Mouse (Mus musculus): ENCODE results near the gene Zbtb17. TPM values are rescaled to one million over a fixed set of nuclear protein-coding genes. Genes with fewer than 3 reads are reported as not detected.

The Zbtb17 gene
- polyA plus RNA-seq, 1 experiment from 2014 or later: 36.4 TPM

DNA sequence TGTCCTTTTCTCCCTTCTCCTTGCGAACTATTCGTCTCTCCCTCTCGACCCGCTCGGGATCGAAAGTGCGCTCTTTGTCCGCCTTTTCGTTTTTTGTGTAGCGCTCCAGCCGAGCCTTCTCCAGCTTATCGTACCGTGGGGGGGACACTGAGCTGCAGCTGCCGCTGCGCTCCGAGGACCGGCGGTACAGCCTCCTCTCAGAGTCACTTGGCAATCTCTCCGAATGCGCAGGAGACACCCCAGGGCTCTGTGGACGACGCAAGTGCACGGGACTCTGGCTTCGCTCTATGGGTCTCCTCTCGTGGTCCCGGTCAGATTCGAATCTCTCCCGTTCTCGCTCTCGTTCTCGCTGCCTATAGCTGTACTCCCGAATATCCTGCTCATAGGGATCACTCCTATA, 34.3 kb downstream of the Zbtb17 start:
- ATAC-seq (ENCODE audit: borderline replicate concordance, extremely low read depth, low FRiP score, low TSS enrichment): no peak
- no peaks in the 10 kb centered on the region for H3K27me3 ChIP-seq
- no peak overlapping the region for H3K4me2 ChIP-seq
- H3K4me3 ChIP-seq: no peak overlapping the region
- 93% methylated on average over 32 of the region's 32 CpGs for WGBS
- 0 out of 2 replicates have a peak, but pooled peaks cover 3% of the 10 kb centered on the region for H3K4me1 ChIP-seq
- peaks cover 95% of the 10 kb centered on the region for H3K36me3 ChIP-seq
- no peaks in the 10 kb centered on the region for H3K9me3 ChIP-seq
- H3K9ac ChIP-seq: no peak overlapping the region
- H3K27ac ChIP-seq: peak overlapping the region; percentile 78

DNA sequence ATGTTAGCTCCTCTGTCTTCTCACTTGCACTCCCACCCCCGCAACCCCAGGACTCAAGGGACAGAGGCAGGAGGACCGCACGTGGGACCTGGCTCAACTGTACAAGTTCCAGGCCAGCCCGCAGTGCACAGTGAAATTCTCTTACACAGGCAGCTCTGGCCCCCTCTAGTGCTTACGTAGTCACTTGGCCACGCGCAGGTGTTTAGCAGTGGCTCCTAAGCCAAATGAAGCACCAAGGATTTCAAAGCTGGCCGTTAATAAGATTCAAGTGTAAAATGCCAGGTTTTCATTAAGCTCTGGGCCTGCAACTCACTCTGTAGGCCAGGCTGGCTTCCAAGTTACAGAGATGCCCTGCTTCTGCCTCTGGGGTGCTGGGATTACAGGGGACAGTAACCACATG, 35.0 kb downstream of the Zbtb17 start:
- WGBS: 92% methylated on average over 8 of the region's 8 CpGs
- no peaks in the 10 kb centered on the region for H3K27me3 ChIP-seq
- H3K27ac ChIP-seq: no peak overlapping the region
- H3K36me3 ChIP-seq: peaks cover 95% of the 10 kb centered on the region
- H3K4me3 ChIP-seq: no peak overlapping the region
- H3K4me2 ChIP-seq: no peak overlapping the region
- ATAC-seq (ENCODE audit: borderline replicate concordance, extremely low read depth, low FRiP score, low TSS enrichment): no peak
- H3K9me3 ChIP-seq: no peaks in the 10 kb centered on the region
- H3K4me1 ChIP-seq: 0 out of 2 replicates have a peak, but pooled peaks cover 3% of the 10 kb centered on the region
- no peak overlapping the region for H3K9ac ChIP-seq

DNA sequence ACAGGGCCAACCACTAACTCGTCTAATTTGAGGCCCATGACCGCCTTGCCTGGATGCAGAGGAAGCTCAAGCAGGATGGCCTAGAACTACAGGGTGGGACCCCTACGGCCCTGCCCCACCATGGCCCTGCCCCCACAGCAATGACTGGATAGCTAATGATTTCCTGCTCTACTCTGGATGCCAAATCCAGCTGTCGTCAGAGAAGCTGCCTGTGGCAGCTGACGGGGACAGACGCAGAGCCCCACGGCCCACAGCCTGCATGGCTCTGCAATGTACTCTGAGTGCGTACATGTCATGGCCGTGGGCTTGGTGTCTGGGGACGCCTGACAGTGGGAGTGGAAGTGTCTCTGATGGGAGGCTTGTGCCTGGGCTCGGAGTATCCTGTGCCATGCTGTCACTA, 39.6 kb downstream of the Zbtb17 start:
- H3K27me3 ChIP-seq: no peaks in the 10 kb centered on the region
- no peaks in the 10 kb centered on the region for H3K9me3 ChIP-seq
- no peaks in the 10 kb centered on the region for H3K4me1 ChIP-seq
- peaks cover 95% of the 10 kb centered on the region for H3K36me3 ChIP-seq
- no peak overlapping the region for H3K4me2 ChIP-seq
- no peak overlapping the region for H3K4me3 ChIP-seq
- no peak overlapping the region for H3K9ac ChIP-seq
- H3K27ac ChIP-seq: no peak overlapping the region
- 43% methylated on average over 11 of the region's 11 CpGs for WGBS
- peak; percentile 57; the same call in 1 of the 2 replicates for ATAC-seq (ENCODE audit: borderline replicate concordance, extremely low read depth, low FRiP score, low TSS enrichment)

DNA sequence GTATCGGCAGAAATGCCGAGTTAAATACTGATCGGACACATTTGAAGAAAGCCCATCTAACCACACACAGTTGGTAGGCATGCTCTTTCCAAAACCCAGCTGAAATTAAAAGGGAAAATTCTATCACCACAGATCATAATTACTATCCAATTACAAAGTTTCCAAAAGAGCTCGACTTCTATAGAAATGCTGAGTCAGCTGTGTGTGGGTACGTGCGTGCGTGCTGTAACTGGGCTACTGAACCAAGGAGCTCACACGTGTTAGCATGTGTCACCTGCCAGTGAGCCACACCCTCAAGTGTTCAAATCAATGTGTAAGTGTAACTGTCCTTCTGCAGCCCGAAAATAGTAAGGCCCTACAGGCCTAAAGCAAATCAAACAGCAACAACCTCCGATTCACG, 43.1 kb downstream of the Zbtb17 start:
- 93% methylated on average over 11 of the region's 11 CpGs for WGBS
- H3K9ac ChIP-seq: no peak overlapping the region
- no peak overlapping the region for H3K4me3 ChIP-seq
- no peak overlapping the region for H3K27ac ChIP-seq
- no peaks in the 10 kb centered on the region for H3K27me3 ChIP-seq
- no peaks in the 10 kb centered on the region for H3K9me3 ChIP-seq
- ATAC-seq (ENCODE audit: borderline replicate concordance, extremely low read depth, low FRiP score, low TSS enrichment): no peak
- H3K4me1 ChIP-seq: no peaks in the 10 kb centered on the region
- peaks cover 95% of the 10 kb centered on the region for H3K36me3 ChIP-seq
- H3K4me2 ChIP-seq: no peak overlapping the region

DNA sequence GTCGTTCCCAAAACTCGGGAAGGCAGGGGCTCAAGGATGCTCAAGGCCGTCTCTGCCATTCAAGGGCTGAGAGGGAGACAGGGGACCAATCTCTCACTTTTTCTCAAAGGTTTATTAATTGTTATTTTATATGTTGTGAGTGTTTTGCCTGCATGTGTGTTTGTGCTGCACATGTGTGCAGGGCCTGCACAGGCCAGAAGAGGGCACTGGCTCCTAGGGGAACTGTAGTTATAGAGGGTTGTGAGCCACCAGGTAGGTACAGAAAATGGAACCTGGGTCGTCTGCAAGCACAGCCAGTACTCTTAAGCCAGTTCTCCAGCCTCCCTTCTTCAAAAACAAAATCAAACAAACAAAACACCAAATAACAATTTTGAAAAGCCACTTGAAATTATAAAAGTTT, 44.2 kb downstream of the Zbtb17 start:
- Histone ChIP-seq H3K27ac (no peak overlapping the region), H3K4me1 (no peaks in the 10 kb centered on the region), H3K9ac (no peak overlapping the region), H3K4me3 (no peak overlapping the region), H3K9me3 (no peaks in the 10 kb centered on the region), H3K36me3 (peaks cover 91% of the 10 kb centered on the region), H3K27me3 (no peaks in the 10 kb centered on the region), H3K4me2 (no peak overlapping the region)
- WGBS: 87% methylated on average over 4 of the region's 4 CpGs
- no peak for ATAC-seq (ENCODE audit: borderline replicate concordance, extremely low read depth, low FRiP score, low TSS enrichment)

DNA sequence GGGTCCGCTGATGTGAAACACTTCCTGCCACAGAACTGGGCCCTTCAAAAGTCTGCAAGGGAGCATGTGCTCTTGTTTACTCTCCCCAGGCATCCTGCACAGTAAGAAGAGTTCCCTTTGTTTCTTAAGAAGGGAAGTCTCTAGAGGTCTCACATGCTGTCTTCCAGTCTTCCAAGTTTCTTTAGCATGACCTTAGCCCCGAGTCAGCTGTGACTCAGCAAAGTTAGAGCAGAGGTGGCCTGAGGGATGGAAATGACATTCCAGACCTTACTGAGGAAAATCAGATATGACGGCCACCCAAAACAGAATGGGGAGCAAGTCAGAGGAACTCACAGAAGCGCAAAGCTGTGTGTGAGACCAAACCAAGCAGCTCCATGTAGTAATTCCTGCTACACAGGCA, 56.2 kb downstream of the Zbtb17 start:
- no peak overlapping the region for H3K9ac ChIP-seq

DNA sequence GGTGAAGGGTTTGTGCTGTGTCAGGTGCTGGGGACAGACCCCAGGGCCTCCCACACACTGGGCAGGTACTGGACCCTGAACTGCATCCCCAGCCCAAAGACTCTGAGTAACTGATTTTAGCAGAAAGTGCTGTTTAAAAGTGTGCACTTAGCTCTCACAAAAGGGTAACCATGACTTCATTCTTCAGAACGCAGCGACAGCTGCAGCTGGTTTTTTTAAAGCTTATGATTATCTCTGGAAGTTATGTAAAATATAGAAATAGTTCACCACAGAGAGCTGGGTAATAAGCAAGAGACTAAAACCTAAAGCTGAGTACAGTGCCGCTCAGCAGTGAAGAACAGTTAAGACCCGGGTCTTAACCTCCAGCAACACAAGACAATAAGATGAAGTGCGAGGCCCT, 56.6 kb downstream of the Zbtb17 start:
- Histone ChIP-seq H3K4me2 (no peak overlapping the region), H3K36me3 (no peaks in the 10 kb centered on the region), H3K4me1 (peaks cover 9% of the 10 kb centered on the region), H3K27me3 (no peaks in the 10 kb centered on the region), H3K4me3 (no peak overlapping the region), H3K9me3 (no peaks in the 10 kb centered on the region), H3K27ac (no peak overlapping the region), H3K9ac (no peak overlapping the region)
- no peak for ATAC-seq (ENCODE audit: borderline replicate concordance, extremely low read depth, low FRiP score, low TSS enrichment)
- WGBS: 70% methylated on average over 5 of the region's 5 CpGs

More for the DNA sequence above, 56.2 kb downstream of the Zbtb17 start:
- no peak for ATAC-seq (ENCODE audit: borderline replicate concordance, extremely low read depth, low FRiP score, low TSS enrichment)
- Histone ChIP-seq H3K27me3 (no peaks in the 10 kb centered on the region), H3K36me3 (no peaks in the 10 kb centered on the region), H3K27ac (no peak overlapping the region), H3K4me2 (no peak overlapping the region), H3K4me1 (peaks cover 9% of the 10 kb centered on the region), H3K9me3 (no peaks in the 10 kb centered on the region), H3K4me3 (no peak overlapping the region)
- WGBS: 59% methylated on average over 4 of the region's 4 CpGs

DNA sequence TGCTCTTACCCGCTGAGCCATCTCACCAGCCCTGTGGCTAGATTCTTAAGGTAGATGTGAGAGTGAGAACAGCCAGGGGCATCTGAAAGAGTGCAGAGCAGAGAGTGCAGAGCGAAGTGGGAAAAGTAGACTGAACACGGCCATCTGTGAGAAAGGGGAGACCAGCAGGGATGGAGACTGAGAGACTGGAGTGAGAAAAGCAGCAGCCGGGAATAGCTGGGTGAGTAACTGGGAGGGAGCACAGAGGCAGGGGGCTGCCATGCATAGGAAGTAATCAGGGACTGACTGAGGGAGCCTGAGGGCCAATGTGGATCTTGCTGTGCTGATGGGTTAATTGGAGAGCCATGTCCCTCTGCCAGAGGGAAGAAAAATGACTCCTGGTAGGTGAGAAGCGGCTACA, 58.3 kb downstream of the Zbtb17 start:
- 64% methylated on average over 5 of the region's 5 CpGs for WGBS
- ATAC-seq (ENCODE audit: borderline replicate concordance, extremely low read depth, low FRiP score, low TSS enrichment): no peak
- Histone ChIP-seq H3K27ac (no peak overlapping the region), H3K9ac (no peak overlapping the region), H3K36me3 (no peaks in the 10 kb centered on the region), H3K4me3 (no peak overlapping the region), H3K4me2 (no peak overlapping the region), H3K9me3 (no peaks in the 10 kb centered on the region), H3K4me1 (peaks cover 23% of the 10 kb centered on the region), H3K27me3 (no peaks in the 10 kb centered on the region)

DNA sequence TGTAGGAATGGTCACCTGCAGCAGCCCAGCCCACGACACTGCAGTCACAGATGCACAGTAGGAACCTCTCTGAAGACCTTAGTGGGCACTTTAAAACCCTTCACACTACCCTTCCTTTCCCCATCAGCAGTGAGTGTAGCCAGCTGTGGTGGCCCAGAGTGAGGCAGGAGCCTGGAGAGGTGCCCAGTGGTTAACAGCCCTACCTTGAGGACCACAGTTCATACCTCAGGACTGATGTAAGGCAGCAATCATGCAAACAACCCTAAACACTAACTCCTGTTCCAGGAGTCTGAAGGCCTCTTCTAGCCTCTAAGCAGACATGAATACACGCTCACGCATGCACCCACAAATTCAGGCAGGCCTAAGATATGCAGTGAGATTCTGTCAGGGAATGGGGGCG, 60.0 kb downstream of the Zbtb17 start:
- no peak overlapping the region for H3K4me3 ChIP-seq
- H3K4me2 ChIP-seq: no peak overlapping the region
- no peak overlapping the region for H3K27ac ChIP-seq
- no peaks in the 10 kb centered on the region for H3K9me3 ChIP-seq
- no peak for ATAC-seq (ENCODE audit: borderline replicate concordance, extremely low read depth, low FRiP score, low TSS enrichment)
- H3K27me3 ChIP-seq: no peaks in the 10 kb centered on the region
- no peak overlapping the region for H3K9ac ChIP-seq
- H3K4me1 ChIP-seq: peaks cover 28% of the 10 kb centered on the region
- H3K36me3 ChIP-seq: no peaks in the 10 kb centered on the region
- WGBS: 94% methylated on average over 4 of the region's 4 CpGs

DNA sequence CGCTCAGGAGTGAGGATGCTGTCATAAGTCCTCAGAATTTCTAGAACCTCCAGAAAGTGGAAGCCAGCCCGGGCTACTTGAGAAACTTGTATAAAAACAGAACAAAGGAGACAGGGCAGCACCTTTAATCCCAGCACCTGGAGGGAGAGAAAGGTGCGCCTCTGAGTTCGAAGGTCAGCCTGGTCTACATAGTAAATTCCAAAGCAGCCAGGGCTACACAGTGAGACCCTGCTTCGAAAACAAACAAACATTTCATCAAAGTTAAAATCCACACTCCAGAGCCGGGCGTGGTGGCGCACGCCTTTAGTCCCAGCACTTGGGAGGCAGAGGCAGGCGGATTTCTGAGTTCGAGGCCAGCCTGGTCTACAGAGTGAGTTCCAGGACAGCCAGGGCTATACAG, 61.4 kb downstream of the Zbtb17 start:
- H3K4me2 ChIP-seq: no peak overlapping the region
- no peak overlapping the region for H3K27ac ChIP-seq
- H3K4me1 ChIP-seq: peaks cover 33% of the 10 kb centered on the region
- H3K36me3 ChIP-seq: no peaks in the 10 kb centered on the region
- WGBS: 89% methylated on average over 11 of the region's 11 CpGs
- no peaks in the 10 kb centered on the region for H3K9me3 ChIP-seq
- ATAC-seq (ENCODE audit: borderline replicate concordance, extremely low read depth, low FRiP score, low TSS enrichment): no peak
- H3K4me3 ChIP-seq: no peak overlapping the region
- H3K27me3 ChIP-seq: no peaks in the 10 kb centered on the region
- no peak overlapping the region for H3K9ac ChIP-seq

DNA sequence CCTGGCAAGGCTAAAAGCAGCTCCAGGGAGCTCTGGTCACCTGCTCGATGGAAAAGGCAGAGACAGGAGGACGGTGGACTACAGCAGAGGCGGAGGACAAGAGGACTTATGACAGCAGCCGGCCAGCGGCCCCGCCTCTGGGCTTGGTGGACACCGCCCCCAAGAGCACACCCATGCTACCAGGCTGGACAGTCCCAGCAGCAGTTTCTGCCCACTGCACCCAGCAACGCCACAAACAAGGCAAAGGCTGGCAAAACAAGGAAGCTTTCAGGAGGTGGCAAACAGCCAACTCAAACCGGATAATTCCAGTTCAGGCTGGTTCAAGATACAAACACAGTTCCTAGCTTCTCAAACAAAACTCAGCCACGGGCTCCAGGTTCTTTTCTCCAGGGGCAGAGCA, 61.9 kb downstream of the Zbtb17 start:
- Histone ChIP-seq H3K36me3 (no peaks in the 10 kb centered on the region), H3K9ac (peak overlapping the region; percentile 2), H3K4me1 (peaks cover 28% of the 10 kb centered on the region), H3K9me3 (no peaks in the 10 kb centered on the region), H3K4me3 (0 out of 2 replicates have a peak overlapping the region, but pooled peaks have one; percentile 8), H3K27ac (peak overlapping the region; percentile 84), H3K4me2 (peak overlapping the region; percentile 30), H3K27me3 (no peaks in the 10 kb centered on the region)
- WGBS: 30% methylated on average over 10 of the region's 10 CpGs
- ATAC-seq (ENCODE audit: borderline replicate concordance, extremely low read depth, low FRiP score, low TSS enrichment): peak; percentile 68

DNA sequence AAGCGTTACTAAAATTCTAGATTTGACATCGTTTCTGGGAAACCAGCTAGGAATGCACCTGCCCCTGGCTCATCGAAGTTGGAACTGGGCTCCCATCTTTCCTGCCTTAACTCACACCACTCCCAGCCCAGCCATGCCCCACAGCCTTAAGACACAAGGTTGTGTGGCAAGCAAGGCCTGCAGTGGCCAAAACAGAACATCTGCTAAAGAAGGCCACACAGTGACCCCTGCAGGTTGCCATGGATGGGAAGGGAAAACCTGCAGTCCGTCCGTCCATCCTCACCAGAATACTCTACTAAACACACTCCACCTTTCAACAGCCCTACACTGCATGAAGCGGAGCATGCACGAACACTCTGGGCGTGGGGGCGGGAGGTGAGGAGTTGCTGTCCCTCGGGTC, 62.4 kb downstream of the Zbtb17 start:
- Histone ChIP-seq H3K36me3 (no peaks in the 10 kb centered on the region), H3K27me3 (no peaks in the 10 kb centered on the region), H3K4me2 (peak overlapping the region; percentile 30; the same call in 1 of the 2 replicates), H3K4me3 (no peak overlapping the region), H3K9me3 (no peaks in the 10 kb centered on the region), H3K9ac (peak overlapping the region; percentile 2), H3K4me1 (peaks cover 24% of the 10 kb centered on the region), H3K27ac (peak overlapping the region; percentile 84)
- 67% methylated on average over 10 of the region's 10 CpGs for WGBS
- ATAC-seq (ENCODE audit: borderline replicate concordance, extremely low read depth, low FRiP score, low TSS enrichment): peak; percentile 21; the same call in 1 of the 2 replicates

DNA sequence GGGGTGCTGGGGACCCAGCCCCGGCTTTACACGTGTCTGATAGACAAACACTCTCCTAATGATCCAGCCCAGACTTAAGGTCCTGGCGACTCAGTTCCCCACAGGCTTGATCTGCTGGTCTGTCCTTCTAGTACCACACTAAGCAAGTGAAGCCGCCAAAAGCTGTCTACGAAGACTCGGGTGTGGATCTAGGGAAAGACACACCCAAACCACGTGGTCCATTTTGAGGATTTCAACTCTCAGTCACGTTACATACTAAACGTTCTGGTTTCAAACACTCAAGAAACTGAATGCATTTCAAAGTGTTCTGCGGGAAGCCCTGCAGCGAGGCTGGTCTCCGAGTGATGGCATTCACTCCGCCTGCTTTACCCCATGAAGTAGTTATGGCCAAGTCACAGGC, 66.0 kb downstream of the Zbtb17 start:
- WGBS: 76% methylated on average over 13 of the region's 13 CpGs
- ATAC-seq (ENCODE audit: borderline replicate concordance, extremely low read depth, low FRiP score, low TSS enrichment): no peak
- H3K4me1 ChIP-seq: peaks cover 44% of the 10 kb centered on the region

More for the DNA sequence above, 66.0 kb downstream of the Zbtb17 start:
- H3K27me3 ChIP-seq: no peaks in the 10 kb centered on the region
- no peak overlapping the region for H3K4me2 ChIP-seq
- no peak overlapping the region for H3K4me3 ChIP-seq
- no peak overlapping the region for H3K9ac ChIP-seq
- H3K9me3 ChIP-seq: no peaks in the 10 kb centered on the region
- H3K36me3 ChIP-seq: 0 out of 2 replicates have a peak, but pooled peaks cover under 1% of the 10 kb centered on the region
- H3K27ac ChIP-seq: no peak overlapping the region
